Mouse (Mus musculus) macrophage (primary cell): Measurements from ENCODE around the gene Sort1. TPM values are rescaled to one million over a fixed set of nuclear protein-coding genes. Genes with fewer than 3 reads are reported as not detected.
"Not testable (repeated sequence)": the region's sequence is repeated elsewhere in the genome, so short reads cannot be mapped to it uniquely, and the experiment has no call there.

Experiments
- H3K27ac ChIP-seq: fragments of 350-480 bp; formaldehyde crosslinking; 2 replicates; pipeline ENCODE4 v1.9.0; 2021
- H3K36me3 ChIP-seq: fragments of 350-480 bp; formaldehyde crosslinking; 2 replicates; pipeline ENCODE4 v1.9.0; 2021; ENCODE audit errors: inconsistent target
- H3K4me3 ChIP-seq: fragments of 350-480 bp; formaldehyde crosslinking; 2 replicates; pipeline ENCODE4 v1.9.0; 2021; ENCODE audit errors: inconsistent target
- H3K79me2 ChIP-seq: fragments of 350-480 bp; formaldehyde crosslinking; 2 replicates; pipeline ENCODE4 v1.9.0; 2021; ENCODE audit errors: inconsistent target
- WGBS: methylation state at CpG from one replicate; pipeline ENCODE4 v1.1.7; 2026; ENCODE audit warnings: inconsistent platforms; ENCODE audit not compliant: missing documents; 5-methylcytosine and 5-hydroxymethylcytosine counted together
- polyA plus RNA-seq: library from polyadenylated mRNA; stranded (reverse); fragments of 250-400 nt; gene quantifications from 3 replicates; pipeline ENCODE4 v1.2.4, GENCODE M21; 2018; ENCODE audit warnings: inconsistent platforms
- total RNA-seq, 78 experiments: library from RNA; depleted of rRNA; stranded (reverse); fragments of 250-400 nt; gene quantifications; 1 replicate in 9 of 78; 2 replicates in 24 of 78; 3 replicates in 43 of 78; 4 replicates in 2 of 78; pipeline ENCODE4 v1.2.4; 2018; ENCODE audit warnings: inconsistent platforms in 56 of 78

Gene Sort1
- total RNA-seq (2018; cell fraction: chromatin; rRNA removed), result 10 to 100 TPM in 9 of 26 experiments, 1 to 10 TPM in 13, under 1 TPM in 4; 0.55 to 26.7 (median 4.7) TPM
- total RNA-seq (2018; cell fraction: cytosol; rRNA removed), result 10 to 100 TPM in 13 of 26 experiments, 1 to 10 TPM in 13; 2.4 to 62.4 (median 17.2) TPM
- total RNA-seq (2018; cell fraction: nucleus; rRNA removed), result 10 to 100 TPM in 13 of 26 experiments, 1 to 10 TPM in 13; 2.8 to 56.2 (median 9.7) TPM
- polyA plus RNA-seq, result 26.1 to 55.7 TPM (median 27.5 TPM) in 3 replicates

- H3K27ac ChIP-seq, result peak within 1 kb of the TSS; percentile 0
- under 1% methylated on average over 77 of the region's 109 CpGs for WGBS
Measured at GRCm38 (mm10) chr3:108283781-108284601, at the start of gene Sort1. Gene Sort1, plus strand, starts transcription at chr3:108284082.

GRCm38 (mm10) chr3:108237474-108238102 is 46.3 kb upstream of the Sort1 start:
- 100% methylated on average over 1 of the region's 4 CpGs for WGBS
- not testable (repeated sequence) for H3K4me3 ChIP-seq, H3K79me2 ChIP-seq, H3K27ac ChIP-seq, H3K36me3 ChIP-seq

More at GRCm38 (mm10) chr3:108283781-108284601, at the start of gene Sort1:
- Histone ChIP-seq H3K36me3 (no peaks in the 10 kb centered on the region), H3K4me3 (peak within 1 kb of the TSS; percentile 40), H3K79me2 (peaks cover 7% of the 10 kb centered on the region; the same call in 1 of the 2 replicates)

- 80% methylated on average over 3 of the region's 3 CpGs for WGBS
- no peak overlapping the region for H3K27ac ChIP-seq
- no peak overlapping the region for H3K4me3 ChIP-seq
- H3K36me3 ChIP-seq, result no peaks in the 10 kb centered on the region
- no peaks in the 10 kb centered on the region for H3K79me2 ChIP-seq
Measured at GRCm38 (mm10) chr3:108241243-108241839, 42.5 kb upstream of the Sort1 start.

GRCm38 (mm10) chr3:108246857-108247256 is 37.0 kb upstream of the Sort1 start:
- Histone ChIP-seq H3K27ac (no peak overlapping the region), H3K4me3 (no peak overlapping the region), H3K79me2 (no peaks in the 10 kb centered on the region), H3K36me3 (no peaks in the 10 kb centered on the region)
- 47% methylated on average over 2 of the region's 2 CpGs for WGBS

- WGBS, result 1% methylated on average over 79 of the region's 79 CpGs
- Histone ChIP-seq H3K27ac (peak within 1 kb of the TSS; percentile 61), H3K79me2 (peaks cover 49% of the 10 kb centered on the region), H3K4me3 (peak within 1 kb of the TSS; percentile 94), H3K36me3 (peaks cover 7% of the 10 kb centered on the region; the same call in 1 of the 2 replicates)
Measured at GRCm38 (mm10) chr3:108256719-108257637, 26.9 kb upstream of the Sort1 start, which contains the start of gene Psma5. Gene Psma5, plus strand, starts transcription at chr3:108256926.

GRCm38 (mm10) chr3:108257831-108258500 is 25.9 kb upstream of the Sort1 start:
- WGBS, result 15% methylated on average over 3 of the region's 3 CpGs
- Histone ChIP-seq H3K4me3 (peak overlapping the region; percentile 94), H3K79me2 (peaks cover 59% of the 10 kb centered on the region), H3K27ac (peak overlapping the region; percentile 61), H3K36me3 (peaks cover 16% of the 10 kb centered on the region; the same call in 1 of the 2 replicates)

GRCm38 (mm10) chr3:108259319-108259718 is 24.6 kb upstream of the Sort1 start:
- no peak overlapping the region for H3K27ac ChIP-seq
- peaks cover 72% of the 10 kb centered on the region for H3K79me2 ChIP-seq
- peaks cover 23% of the 10 kb centered on the region; the same call in 1 of the 2 replicates for H3K36me3 ChIP-seq
- no peak overlapping the region for H3K4me3 ChIP-seq
- 27% methylated on average over 3 of the region's 3 CpGs for WGBS

GRCm38 (mm10) chr3:108279495-108279894 is 4.4 kb upstream of the Sort1 start:
- peaks cover 33% of the 10 kb centered on the region; the same call in 1 of the 2 replicates for H3K36me3 ChIP-seq
- not testable (repeated sequence) for H3K4me3 ChIP-seq
- 94% methylated on average over 3 of the region's 5 CpGs for WGBS

GRCm38 (mm10) chr3:108282401-108283240 is 1.3 kb upstream of the Sort1 start:
- Histone ChIP-seq H3K27ac (peak overlapping the region; percentile 0), H3K36me3 (peaks cover 7% of the 10 kb centered on the region; the same call in 1 of the 2 replicates), H3K79me2 (peaks cover 4% of the 10 kb centered on the region; the same call in 1 of the 2 replicates), H3K4me3 (no peak overlapping the region)
- 27% methylated on average over 12 of the region's 12 CpGs for WGBS

More at GRCm38 (mm10) chr3:108279495-108279894, 4.4 kb upstream of the Sort1 start:
- H3K27ac ChIP-seq, H3K79me2 ChIP-seq: not testable (repeated sequence)

- WGBS, result 28% methylated on average over 6 of the region's 6 CpGs
- Histone ChIP-seq H3K27ac (peak overlapping the region; percentile 0; the same call in 1 of the 2 replicates), H3K4me3 (peak overlapping the region; percentile 40), H3K79me2 (peaks cover 7% of the 10 kb centered on the region; the same call in 1 of the 2 replicates), H3K36me3 (peaks cover 1% of the 10 kb centered on the region; the same call in 1 of the 2 replicates)
Measured at GRCm38 (mm10) chr3:108283241-108283561, 681 bp upstream of the Sort1 start.

- H3K27ac ChIP-seq, result no peak overlapping the region
- H3K4me3 ChIP-seq, result 0 out of 2 replicates have a peak overlapping the region, but pooled peaks have one; percentile 9
- no peaks in the 10 kb centered on the region for H3K36me3 ChIP-seq
- peaks cover 7% of the 10 kb centered on the region; the same call in 1 of the 2 replicates for H3K79me2 ChIP-seq
- WGBS, result 73% methylated on average over 3 of the region's 4 CpGs
Measured at GRCm38 (mm10) chr3:108285078-108285711, 1.3 kb downstream of the Sort1 start.
